Mouse (Mus musculus) hematopoietic stem cell, adult 5-6 weeks (primary cell): ENCODE measurements around the gene Chmp1a. TPM values are rescaled to one million over a fixed set of nuclear protein-coding genes. Genes with fewer than 3 reads are reported as not detected.
"Not testable (repeated sequence)": the region's sequence is repeated elsewhere in the genome, so short reads cannot be mapped to it uniquely, and the experiment has no call there.

Source experiments
- ATAC-seq, 2 experiments: fragments of 125-278 bp in 1 of 2; replicated peaks in 1 of 2; 2 replicates each; pipeline ENCODE4 v1.8.0; 2016 to 2017; ENCODE audit warnings: inconsistent platforms in 2 of 2, mild to moderate bottlenecking in 2 of 2, moderate number of reproducible peaks in 2 of 2, low read depth in 1 of 2, moderate TSS enrichment in 1 of 2; ENCODE audit not compliant: low FRiP score in 2 of 2, poor library complexity in 2 of 2, severe bottlenecking in 2 of 2, insufficient read depth in 1 of 2, low TSS enrichment in 1 of 2
- total RNA-seq: library from RNA; stranded (forward); fragments of 172-1452, 232-1000 nt; gene quantifications from 2 replicates; pipeline ENCODE4 v1.2.3, GENCODE M21; 2017

Gene Chmp1a
- 18.1 and 52.8 TPM in 2 replicates for total RNA-seq

DNA sequence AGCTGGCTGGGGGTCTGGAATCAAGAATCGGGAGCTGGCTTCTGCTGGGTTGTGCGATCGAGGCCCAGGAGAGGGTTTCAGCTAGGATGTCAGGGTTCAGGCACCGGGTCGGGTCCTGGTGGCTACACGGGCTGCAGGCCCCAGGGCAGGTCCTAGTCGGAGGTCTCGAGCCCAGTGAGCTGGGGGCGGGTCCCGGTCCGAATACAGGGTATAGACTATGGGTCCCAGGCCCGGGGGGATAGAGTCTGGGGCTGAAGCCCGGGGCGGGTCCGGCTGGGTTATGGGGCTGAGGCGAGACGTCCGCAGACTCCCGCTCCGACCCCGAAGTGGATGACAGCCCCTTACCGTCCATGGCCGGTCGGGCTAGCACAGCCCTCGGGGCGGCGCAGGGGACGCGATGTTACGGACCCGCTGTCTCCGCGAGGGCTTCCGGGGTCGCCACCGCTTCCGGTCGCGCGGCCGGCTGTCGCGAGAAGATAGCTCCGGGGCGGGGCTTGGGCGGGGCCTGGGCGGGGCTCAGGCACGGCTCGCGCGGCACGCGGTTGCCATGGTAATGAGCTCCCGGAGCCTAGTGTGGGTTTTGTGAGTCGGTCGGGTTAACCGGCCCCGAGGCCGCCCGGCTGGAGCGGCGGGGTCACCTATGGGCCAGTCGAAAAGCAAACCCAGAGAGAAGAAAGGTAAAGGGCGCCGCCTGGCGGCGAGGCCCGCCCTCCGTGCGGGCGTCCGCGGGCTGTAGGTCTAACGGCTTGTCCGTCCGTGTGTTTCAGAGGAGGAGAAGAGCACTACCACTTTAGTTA is at the start of gene Chmp1a, which contains the start of gene Spata33:
Gene Chmp1a (minus strand): TSS at position 443 of the 797 bp plus-strand sequence.
Gene Spata33 (plus strand): TSS at position 512 of the 797 bp plus-strand sequence.
- peak; percentile 79 to 89 for ATAC-seq

DNA sequence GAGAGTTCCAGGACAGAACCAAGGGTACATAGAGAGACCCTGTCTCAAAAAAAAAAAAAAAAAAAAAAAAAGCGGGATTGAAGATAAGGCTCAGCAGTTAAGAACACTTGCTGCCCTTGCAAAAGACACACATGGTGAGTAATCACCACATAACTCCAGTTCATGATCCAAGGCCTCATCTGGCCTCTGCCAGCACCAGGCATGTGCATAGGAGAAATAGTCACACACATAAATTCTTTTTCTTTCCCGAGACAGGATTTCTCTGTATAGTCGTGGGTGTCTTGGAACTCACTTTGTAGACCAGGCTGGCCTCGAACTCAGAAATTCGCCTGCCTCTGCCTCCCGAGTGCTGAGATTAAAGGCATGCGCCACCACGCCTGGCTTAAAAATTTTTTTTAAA is 45.0 kb upstream of the Chmp1a start:
- ATAC-seq, result not testable (repeated sequence)

DNA sequence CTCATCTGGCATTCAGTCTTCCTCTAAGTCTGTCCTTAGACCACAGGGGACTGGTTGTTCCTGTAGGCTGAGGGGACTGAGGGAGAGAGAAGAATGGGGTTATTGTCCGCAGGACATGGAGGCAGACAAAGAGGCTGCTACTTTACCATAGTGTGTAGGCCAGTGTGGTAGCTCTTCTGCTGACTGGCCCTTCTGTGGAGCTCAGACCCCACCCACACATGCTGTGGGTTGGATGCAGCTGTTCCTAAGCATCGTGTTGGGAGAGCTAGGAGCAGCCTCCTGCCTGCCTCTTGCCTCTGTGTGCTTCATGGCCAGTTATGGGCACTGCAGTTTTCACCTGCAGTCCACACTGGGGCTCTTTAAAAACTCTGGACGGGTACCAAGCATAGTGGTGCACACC is 44.6 kb upstream of the Chmp1a start:
- ATAC-seq, result no peak

DNA sequence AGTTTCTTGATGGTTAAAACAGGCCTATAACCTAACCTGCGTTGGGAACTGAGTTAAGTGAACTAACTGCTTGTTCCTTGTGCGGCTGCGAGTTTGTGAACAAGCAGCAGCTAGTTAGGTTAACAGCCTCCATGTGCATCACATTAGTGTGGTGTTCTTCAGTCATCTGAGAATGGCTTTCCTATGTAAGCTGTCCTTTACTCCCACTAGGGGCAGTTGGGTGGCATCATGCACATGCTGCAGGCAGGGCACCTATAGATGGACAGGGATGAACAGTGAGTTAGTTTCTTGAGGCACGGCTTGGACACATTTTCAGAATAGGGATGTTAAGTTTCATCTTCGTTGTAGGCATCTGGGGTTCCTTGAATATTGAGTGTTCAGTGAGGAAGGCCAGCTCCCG is 42.6 kb upstream of the Chmp1a start:
- no peak for ATAC-seq

DNA sequence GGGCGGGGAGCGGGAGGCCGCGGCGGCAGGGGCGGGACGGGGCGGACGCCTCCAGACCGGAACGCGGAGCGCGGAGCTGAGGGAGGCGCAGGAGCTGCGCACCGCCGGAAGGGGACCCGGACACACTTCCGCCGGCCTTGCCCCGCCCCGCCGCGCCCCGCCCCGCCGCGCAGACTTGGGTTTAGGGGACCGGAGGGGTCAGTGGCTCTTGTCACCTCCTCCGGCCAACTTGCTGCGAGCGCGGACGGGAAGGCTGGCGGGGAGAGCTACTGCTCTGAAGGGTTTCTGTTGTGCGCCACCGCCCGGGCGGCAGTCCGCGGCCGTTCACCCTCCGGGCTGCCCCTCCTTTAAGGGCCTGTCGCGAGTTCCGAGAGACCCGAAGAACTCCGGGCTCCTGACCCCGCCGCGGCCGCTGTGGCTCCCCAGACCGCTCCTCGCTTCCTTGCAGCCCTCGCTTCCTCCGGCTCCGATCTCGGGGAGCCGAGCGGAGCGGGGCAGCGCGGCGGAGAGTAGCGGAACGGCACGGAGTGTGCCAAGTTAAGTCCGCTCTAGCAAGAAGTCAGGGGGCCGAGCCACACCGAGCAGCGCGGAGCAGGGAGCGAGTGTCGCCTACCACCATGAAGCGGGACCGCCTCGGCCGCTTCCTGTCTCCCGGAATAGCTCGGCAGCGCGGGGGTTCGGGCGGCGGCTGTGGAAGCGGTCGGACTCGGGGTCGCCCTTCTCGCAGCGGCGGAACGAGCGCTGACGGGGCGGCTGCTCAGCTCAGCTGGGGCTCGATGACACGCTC is 41.7 kb upstream of the Chmp1a start, which contains the start of the genes Zfp276 and Vps9d1:
Gene Zfp276 (plus strand): TSS at position 97 of the 787 bp plus-strand sequence.
Gene Vps9d1 (minus strand): TSS at position 250 of the 787 bp plus-strand sequence.
- ATAC-seq, result peak; percentile 79 to 89

DNA sequence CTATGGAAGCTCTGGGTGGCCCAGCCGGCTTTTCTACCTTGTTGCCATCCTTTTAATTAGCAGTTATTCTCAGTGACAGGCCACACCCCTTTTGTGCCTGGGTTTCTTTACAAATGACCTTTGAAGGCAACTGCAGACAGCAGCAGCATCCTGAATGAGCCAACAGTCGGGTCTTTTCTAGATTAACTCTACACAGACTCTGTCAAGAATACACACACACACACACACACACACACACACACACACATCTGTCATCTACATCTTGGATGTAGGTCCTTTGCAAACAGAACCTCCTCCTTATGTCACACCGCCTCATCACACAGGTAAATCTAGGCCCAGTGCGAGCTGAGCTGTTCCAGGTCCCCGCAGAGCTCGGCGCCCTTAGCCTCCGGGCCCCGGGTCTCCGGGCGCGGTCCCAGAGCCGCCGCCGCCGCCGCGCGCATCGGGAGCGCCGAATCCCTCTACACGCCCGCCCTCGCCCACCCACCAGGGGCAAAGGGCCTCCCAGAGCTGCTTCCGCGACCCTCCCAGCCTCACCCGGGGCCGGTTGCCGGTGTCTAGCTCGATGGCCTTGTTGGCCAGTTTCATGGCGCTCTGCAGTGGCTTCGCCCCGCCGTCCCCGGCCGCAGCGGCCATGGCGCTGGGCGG is 41.0 kb upstream of the Chmp1a start:
- ATAC-seq, result no peak

DNA sequence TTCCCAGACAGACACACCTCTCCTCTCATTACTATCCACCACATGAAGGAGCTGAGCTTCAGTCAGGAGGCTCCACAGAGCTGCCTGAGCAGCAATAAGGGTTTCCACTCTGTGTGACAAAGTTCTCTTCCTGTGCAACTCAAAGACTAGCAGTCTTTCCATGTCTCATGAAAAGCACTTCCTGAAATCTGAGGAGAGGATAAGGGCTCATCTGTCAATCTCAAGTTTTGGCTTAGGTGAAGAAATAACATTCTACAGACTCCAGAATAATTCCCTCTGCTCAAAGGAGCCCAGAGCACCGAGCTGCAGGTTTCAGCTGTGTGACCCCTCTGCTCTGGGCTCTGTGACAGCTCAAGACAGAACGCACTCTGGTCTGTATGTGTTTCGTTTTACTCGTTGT is 40.4 kb upstream of the Chmp1a start:
- no peak for ATAC-seq

DNA sequence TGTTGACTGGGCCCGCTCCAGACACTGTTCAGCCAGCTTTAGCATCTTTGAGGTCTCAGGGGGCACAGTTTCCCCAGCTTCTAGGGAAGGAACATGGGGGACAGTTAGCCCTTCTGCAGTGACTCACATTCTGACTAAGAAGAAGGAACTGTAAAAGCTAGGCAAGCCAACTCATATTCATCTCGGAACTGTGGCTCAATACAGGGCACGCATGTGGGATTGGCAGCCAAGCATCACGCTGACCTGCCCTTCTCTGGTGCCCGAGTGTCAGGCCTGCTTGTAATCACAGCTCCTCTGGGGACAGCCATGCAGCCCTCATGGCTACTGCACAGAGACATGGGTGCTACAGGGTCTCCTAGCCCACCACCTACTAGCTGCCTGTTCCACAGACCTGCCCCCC is 38.4 kb upstream of the Chmp1a start:
- ATAC-seq, result no peak

DNA sequence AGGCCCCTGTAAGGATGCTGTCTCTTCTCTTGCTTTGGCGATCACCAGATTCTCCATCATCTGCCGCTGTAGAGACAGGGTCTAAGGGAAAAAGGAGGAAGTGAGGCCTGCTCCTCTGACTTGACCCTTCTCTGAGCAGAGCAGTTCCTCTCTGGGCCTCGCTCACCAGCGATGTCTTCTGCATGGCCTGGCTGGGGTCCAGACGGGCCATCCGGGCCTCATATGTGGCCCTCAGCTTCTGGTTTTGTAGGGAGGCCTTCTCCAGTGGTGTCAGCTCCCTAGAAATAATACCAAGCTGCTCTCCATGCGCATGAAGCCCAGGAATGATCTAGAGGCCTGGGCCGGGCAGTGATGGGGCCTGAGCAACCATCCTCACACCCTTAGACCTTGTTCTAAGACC is 36.0 kb upstream of the Chmp1a start:
- no peak for ATAC-seq

DNA sequence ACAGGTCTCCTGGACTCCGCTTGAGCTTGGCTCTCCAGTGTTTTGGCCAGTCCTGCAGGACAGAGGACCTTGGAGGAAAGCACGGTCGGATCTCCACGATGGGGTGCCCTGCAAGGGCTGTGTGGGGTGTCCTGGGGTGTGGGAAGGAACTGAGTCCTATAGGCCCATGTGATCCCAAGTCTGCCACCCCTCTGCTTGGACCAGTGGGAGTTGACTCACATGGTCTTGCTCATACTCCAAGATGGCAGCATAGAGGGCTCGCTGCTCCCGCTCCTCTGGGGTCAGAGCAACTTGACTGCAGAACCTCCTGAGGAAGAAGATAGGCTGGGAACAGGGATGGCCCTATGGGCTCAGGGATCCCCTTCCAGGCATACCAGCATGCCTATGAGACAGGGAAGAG is 35.2 kb upstream of the Chmp1a start:
- ATAC-seq, result no peak

DNA sequence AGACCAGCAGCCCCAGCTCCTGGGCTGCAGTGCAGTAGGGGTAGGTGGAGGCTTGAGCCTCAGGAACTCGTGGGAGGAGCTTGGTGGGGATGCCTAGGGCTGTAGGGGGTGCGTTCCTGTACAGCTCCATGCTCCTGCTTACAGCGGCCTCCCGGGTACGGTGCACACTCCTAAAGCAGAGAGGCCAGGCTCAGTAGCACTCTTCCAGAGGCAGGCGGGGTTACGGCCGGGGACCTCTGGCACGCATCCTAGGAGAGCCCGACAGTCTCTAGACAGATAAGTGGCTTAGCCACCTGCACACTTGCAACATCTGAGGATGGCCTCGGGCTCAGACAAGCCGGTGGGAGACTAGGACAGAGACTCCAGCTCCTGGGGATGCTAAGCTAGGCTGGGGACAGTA is 33.0 kb upstream of the Chmp1a start:
- no peak for ATAC-seq

DNA sequence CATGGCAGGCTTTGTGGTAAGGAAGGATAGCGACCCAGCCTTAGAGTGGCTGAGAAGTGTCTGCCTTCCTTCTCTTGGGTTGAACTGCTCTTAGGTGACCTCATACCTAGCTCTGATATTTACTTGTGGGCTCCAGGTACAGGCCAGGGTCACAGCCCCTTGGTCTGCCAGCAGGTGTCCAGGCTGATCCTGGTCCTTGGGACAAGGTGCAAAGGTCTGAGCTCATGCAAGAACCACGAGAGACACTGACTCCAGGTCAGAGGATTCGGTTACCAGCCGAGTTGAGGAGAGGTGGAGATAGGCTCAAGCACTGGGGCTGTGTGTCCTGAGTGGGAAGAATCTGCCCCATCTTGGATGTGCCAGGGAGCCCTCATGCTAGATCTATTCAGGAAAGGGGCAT is 31.8 kb upstream of the Chmp1a start:
- ATAC-seq, result no peak

DNA sequence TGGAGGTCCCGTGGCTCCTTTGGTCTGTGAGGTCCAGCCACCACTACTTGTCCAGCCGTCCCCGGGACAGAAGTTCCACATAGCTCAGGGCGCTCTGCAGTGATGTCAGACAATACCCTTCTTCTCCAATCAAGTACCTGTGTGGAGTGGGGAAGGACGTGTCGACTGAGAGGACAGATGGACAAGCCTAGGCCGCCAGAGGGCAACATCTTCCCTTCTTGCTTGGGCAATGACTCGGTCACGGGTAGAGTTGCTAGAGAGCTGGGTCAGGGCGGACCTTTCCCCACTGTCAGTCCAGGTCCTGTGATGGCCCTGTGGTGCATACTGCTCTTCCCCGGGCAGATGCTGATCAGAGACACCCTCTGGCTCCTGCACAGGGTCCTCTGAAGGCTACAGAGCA is 30.5 kb upstream of the Chmp1a start:
- ATAC-seq, result no peak

DNA sequence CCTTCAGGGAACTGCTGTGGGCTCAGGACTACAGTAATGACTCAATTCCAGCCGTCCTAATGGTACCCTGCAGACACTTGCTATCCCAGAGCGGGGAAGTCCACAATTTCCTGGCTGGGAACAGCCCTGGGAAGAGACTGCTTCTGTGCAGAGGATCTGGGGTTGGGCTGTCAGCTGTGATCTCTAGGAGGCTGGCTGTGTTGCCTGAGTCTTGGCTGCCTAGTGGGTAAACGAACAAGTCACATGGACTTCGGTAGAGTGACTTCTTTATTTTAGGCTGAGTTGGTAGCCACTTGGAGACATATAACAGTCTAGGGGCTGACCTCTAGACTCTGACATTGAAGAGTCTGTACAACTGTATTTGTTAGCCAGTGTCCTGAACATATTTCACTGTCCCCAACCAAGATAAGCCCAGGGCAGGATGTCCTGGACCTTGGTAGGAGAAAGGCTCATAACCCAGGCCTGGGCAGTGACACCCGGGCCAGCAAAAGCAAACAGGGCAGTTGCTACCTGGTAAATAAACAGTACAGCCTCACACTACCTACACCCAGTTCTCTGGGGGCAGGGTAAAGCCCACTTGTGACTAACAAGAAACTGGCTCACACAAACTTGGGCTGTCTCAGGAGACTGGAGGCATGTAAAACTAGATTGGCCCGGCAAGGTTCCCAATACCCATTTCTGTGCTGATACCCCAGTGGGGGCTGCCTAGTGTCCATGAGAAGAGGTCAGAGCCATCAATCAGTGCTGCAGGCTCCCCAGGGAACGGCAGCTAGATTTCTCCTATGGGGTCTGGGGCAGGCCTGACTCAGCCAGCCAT is 29.8 kb upstream of the Chmp1a start:
- no peak for ATAC-seq

DNA sequence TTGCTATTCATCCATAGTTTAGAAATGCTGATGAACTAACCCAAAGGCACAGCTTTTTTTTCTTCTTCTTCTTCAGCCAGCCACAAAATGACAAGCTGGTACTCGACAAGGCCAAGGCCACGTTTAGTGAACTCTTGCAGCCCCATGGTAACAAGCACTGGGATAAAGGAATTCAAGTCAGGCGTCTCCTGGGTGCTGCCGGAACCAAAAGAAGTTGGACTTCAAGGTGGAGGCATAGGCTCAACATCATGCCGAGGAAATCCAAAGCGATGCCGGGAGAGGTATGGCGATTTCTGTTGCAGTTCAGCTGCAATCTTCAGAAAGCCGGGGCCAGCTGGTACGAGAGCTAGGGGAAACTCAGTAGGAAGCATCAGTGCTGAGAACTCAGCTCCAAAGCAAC is 26.8 kb upstream of the Chmp1a start:
- ATAC-seq, result no peak

DNA sequence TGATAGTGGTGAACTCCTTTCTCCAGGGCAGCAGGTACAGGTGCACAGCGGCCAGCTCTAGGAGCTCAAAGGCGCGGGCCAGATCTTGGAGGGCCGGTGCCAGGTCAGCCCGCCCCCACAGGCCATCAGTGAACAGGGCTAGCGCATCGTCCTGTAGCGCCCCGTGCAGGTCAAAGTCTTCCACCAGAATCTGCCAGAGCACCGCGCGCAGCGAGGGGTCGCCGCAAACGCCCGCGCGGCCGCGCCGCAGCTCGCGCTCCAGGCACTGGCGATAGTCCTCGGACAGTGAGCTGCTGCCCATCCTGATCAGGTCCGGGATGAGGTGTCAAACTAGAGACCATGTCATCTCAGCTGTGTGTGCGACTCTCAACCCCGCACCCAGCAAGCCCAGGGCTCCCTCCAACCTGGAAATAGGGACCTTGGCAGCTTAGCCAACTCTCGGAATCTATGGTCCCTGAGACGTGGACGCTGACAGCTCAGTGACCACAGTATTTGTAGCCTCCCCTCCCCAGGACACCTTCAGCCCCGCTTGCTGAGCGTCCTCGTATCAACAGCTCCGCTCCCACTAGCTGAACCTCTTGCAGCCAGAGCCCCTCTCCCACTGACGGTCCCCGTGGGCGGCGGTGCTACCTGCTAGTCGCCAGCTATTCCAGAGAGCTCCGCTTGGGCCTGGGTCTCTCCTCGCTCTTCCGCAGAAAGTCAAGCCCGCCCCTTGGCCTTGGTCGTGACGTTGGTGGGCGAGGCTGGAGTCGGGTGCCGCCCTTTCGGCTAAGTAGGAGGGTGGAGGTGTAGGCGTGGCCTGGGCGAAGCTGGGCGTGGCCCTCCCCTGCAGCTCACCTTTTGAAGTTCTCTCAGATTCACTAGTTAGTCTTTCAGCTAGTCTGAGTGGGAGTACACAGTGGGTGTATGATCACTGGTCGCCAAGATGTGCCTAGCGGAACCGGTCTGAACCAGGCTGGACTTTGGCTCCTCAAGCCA is 23.2 kb upstream of the Chmp1a start, which contains the start of gene Spata2l:
Gene Spata2l (minus strand): TSS at position 714 of the 978 bp plus-strand sequence.
- ATAC-seq, result peak; percentile 95 to 96
